Mouse (Mus musculus): ENCODE results near the gene Tram2. TPM values are rescaled to one million over a fixed set of nuclear protein-coding genes. Genes with fewer than 3 reads are reported as not detected.

Gene Tram2
- polyA plus RNA-seq, 1 experiment from 2014 or later = 14.4 TPM

- H3K4me1 ChIP-seq (ENCODE audit: control insufficient read depth, insufficient read depth, low read length) = no peaks in the 10 kb centered on the region
- peak within 1 kb of the TSS; percentile 74 for H3K27ac ChIP-seq (replicated peaks; ENCODE audit: low read depth, low read length)
- peak within 1 kb of the TSS; percentile 55 for H3K4me3 ChIP-seq (ENCODE audit: low read depth, low read length)
- H3K4me2 ChIP-seq (ENCODE audit: low read depth, low read length) = peak within 1 kb of the TSS; percentile 70
- H3K9me3 ChIP-seq (ENCODE audit: control insufficient read depth, low read length) = no peaks in the 10 kb centered on the region
- WGBS = under 1% methylated on average over 15 of the region's 23 CpGs
- H3K9ac ChIP-seq (ENCODE audit: low read depth, low read length) = peak within 1 kb of the TSS; percentile 66
- no peaks in the 10 kb centered on the region for H3K36me3 ChIP-seq (ENCODE audit: control insufficient read depth, insufficient read depth, low read length)
- peak; percentile 97 for DNase-seq (ENCODE audit: low spot score)
- peak; percentile 98 for ATAC-seq (ENCODE audit: low read depth)
- H3K27me3 ChIP-seq (replicated peaks; ENCODE audit: control insufficient read depth, insufficient read depth, low read length) = no peaks in the 10 kb centered on the region
These were observed 127.7 kb downstream of the Tram2 start, which contains the start of gene Efhc1 for GRCm38 (mm10) chr1:20951300-20951763. Efhc1 (plus strand) TSS chr1:20951626.

Other genes with a start within 250 kb of the Tram2 start
- 6.1 and 7.2 TPM in 2 replicates for gene Paqr8, start 188.6 kb downstream of the Tram2 start, polyA plus RNA-seq (2014; fragmentation: Nextera tagmentation; extraction: Ambion mirVana)
- 5.7 and 10.6 TPM in 2 replicates for gene Efhc1, start 127.6 kb downstream of the Tram2 start, polyA plus RNA-seq (2014; fragmentation: Nextera tagmentation; extraction: Ambion mirVana)
- 11.5 and 12.2 TPM in 2 replicates for gene Tmem14a, start 139.3 kb upstream of the Tram2 start, polyA plus RNA-seq (2014; fragmentation: Nextera tagmentation; extraction: Ambion mirVana)
- 3.4 and 4.4 TPM in 2 replicates for gene Gsta3, start 161.4 kb upstream of the Tram2 start, polyA plus RNA-seq (2014; fragmentation: Nextera tagmentation; extraction: Ambion mirVana)

All from embryonic facial prominence, embryonic 14.5 days (tissue).